Mouse (Mus musculus) retina, adult 2 months (tissue): Measurements from ENCODE around the gene Fgfbp3.
"Not testable (repeated sequence)": the region's sequence is repeated elsewhere in the genome, so short reads cannot be mapped to it uniquely, and the experiment has no call there.

Experiments
- DNase-seq: peaks from one replicate; pipeline ENCODE4 v3.0.0-alpha.2; 2012; ENCODE audit warnings: low read depth, low spot score

Fgfbp3 gene

DNA sequence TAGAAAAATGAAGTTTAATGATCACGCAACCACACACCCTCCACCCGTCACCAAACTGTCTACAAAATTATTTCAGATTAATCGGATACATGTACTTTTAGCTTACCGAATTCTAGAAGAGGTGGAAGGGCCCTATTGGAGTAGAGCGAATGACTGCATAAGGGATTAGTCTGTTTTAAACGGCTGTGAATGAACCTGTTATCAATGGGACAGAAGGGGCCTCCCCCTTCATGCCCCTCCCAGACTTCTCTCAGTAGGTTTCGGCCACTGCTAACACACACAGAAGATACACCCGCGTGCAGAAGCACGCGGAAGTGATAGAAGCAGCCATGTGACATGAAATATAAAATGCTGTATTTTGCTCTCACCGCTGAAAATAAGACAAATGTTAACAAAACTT lies at the start of gene Fgfbp3:
Gene Fgfbp3 (minus strand): TSS at position 150 of the 400 bp plus-strand sequence.
- no peak for DNase-seq

DNA sequence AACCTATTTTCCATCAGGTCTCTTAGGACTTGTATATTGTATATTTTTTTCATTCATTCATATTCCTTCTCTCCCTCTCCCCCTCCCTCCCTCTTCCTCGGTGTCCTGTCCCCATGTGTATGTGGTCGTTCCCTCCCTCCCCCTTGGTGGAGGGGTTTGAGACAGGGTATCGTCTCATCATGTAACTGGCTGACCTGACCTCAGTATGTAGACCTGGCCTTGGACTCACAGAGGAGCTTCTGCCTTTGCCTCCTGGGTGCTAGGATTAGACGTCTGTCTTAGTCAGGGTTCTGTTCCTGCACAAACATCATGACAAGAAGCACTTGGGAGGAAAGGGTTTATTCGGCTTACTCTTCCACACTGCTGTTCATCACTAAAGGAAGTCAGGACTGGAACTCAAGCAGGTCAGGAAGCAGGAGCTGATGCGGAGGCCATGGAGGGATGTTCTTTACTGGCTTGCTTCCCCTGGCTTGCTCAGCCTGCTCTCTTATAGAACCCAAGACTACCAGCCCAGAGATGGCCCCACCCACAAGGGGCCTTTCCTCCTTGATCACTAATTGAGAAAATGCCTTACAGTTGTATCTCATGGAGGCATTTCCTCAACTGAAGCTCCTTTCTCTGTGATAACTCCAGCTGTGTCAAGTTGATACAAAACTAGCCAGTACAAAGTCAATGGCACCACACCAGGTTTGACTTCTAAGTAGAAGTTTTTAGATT lies 43.3 kb upstream of the Fgfbp3 start:
- DNase-seq: not testable (repeated sequence)

DNA sequence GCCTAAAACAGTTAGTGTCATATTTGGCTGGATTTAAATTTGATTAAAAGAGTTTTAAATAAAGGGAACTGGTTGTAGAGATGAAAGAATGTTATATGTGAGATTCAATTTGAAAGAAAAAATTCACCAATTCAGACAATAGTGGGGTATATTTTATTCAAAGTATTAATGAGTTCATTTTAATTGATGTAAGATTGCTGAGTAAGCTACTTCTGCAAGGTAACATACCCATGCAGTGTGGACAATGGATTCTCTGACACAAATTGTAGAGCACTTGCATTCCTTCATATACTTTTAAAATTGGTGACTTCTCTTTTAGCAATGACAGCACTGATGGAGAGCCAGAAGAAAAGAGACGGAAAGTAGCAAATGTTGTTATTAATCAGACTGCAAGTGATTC lies 41.9 kb upstream of the Fgfbp3 start:
- DNase-seq: no peak

DNA sequence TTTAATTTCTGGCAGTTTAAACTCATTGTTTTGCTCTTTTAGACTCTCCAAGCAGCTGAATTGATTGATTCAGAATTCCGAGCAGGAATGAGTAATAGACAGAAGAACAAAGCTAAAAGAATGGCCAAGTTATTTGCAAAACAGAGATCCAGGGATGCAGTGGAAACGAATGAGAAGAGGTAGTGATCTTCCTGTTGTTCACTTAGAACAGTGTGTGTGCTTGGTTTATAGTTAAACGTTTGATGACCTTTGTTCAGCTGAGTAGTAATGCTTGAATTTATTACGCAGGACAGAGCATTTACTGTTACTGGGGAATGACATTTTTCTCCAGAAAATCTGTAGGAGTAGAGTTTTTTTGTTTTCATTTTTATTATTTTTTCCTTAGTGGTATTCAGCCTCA lies 38.9 kb upstream of the Fgfbp3 start:
- no peak for DNase-seq

DNA sequence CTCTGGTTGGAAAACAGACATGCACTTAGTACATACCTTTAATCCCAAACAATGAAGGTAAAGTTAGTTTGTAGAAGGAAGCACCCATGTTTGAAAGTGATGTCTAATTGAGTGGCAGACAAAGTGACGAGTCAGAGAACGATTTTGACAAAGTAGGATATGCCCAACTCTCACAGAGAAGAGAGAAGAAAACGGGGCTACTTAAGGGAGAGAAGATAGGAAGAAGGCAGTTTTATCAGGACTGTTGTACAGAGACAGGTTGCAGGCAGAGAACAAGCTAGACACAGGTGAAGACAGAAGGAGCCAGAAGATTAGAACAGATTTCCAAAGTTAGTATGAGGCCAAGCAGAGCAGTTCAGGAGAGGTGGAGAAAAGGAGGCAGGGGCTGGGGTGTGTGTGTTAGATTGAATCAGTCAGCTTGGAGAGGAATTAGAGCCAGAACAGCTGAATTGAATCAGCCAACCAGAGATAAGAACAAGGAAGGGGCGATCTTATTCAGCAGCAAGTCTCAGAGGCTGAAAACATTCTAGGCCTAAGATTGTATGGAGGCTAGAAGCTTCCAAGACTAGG lies 34.3 kb upstream of the Fgfbp3 start:
- no peak for DNase-seq

DNA sequence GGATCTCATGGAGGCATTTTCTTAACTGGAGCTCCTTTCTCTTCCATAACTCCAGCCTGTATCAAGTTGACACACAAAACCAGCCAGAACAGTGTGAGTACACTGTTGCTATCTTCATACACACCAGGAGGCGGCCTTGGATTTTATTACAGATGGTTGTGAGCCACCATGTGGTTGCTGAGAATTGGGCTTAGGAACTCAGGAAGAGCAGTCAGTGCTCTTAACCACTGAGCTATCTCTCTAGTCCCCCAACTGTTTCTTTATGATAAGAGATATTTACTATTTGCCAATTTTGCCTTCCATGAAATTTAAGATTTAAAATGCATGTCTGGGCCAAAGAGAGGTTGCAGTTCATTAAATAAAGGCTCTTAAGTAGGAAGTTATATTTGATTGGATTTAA lies 20.6 kb upstream of the Fgfbp3 start:
- no peak for DNase-seq

DNA sequence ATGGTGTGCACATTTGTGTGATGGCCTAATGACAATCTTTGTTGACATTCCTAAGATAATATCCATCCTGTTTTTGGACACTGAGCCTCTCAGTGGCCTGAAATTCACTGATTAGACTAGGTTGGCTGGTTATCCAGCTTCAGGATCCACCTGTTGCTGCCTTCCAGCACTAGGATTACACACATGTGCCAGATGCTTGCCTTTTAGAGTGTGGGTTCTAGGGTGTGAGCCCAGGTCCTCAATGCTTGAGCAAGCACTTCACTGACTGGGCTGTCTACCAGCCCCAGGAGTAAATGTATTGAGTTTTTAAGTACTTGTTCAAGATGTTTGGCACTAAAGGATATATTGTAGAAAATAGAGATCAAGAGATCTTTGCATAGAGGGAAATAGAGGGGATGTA lies 18.6 kb upstream of the Fgfbp3 start:
- no peak for DNase-seq

DNA sequence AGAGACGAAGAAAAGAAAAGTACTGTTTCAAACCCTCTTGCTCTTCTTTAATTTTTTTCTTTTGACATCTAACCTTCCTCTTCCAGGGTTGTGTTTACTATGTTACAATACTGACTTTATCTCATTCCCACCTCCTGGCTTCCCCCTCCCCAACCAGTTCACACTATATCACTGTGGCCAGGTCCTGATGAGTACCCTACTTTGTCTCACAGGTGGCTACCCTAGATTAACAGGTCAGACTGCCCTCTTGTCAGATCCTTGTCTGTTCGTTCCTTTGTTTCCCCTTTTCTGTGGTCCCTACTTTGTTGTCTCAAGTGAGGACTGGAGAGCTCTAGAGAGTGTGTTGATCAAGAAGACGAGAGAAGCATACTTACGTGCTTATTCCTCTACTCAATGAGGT lies 16.9 kb upstream of the Fgfbp3 start:
- no peak for DNase-seq

DNA sequence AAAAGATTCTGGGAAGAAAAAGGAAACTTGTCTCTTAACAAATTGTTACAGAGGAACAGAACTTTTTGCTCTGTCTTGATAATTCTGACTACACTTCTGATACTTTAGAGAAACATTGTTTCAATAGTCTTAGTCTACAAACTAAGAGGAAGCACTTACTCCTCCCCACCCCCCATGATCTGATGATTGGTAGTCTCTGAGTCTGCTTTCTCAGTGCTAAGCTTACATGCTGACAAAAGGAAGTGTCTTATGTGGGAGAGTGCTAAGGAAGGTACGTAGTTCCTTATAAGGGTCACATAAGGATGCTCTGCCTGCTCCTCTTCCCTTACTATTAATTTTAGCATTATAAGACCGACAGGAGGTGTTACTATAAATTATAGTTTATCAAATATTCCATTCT lies 13.2 kb upstream of the Fgfbp3 start:
- DNase-seq: no peak

DNA sequence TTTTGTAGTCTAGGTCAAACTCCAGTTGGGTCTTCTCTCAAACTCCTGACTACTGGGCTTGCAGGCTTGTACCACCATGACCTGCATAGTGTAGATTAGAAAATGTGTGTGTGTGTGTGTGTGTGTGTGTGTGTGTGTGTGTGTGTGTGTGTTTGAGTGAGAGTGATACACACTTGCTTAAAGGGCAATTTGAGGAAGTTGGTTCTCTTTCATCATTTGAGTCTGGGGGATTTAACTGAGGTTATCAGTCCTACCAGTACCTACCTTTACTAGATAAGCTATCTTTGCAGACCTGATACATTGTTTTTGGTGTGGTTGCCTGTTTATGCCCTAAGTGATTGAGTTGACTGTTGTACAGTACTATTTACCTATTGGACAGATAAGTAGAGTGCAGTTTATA lies 12.7 kb upstream of the Fgfbp3 start:
- DNase-seq: no peak

DNA sequence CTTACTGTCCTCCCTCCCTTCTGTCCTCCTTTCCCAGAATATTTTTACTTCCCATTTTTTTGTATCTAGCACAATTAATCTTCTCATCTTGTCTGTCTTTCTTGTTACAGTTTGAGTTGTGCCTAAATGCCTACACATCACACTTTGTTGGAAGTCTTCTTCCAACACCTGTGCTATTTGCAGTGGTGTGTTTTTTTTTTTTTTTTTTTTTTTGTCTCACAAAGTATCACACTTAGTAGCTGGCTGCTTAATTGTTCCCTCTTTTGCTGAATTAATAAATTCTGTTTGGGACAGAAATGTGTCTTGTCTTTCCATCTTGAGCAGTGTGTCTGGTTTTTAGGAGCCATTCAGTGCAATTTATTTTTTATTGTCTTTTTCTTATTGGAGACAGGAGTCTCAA lies 10.4 kb upstream of the Fgfbp3 start:
- DNase-seq: no peak

DNA sequence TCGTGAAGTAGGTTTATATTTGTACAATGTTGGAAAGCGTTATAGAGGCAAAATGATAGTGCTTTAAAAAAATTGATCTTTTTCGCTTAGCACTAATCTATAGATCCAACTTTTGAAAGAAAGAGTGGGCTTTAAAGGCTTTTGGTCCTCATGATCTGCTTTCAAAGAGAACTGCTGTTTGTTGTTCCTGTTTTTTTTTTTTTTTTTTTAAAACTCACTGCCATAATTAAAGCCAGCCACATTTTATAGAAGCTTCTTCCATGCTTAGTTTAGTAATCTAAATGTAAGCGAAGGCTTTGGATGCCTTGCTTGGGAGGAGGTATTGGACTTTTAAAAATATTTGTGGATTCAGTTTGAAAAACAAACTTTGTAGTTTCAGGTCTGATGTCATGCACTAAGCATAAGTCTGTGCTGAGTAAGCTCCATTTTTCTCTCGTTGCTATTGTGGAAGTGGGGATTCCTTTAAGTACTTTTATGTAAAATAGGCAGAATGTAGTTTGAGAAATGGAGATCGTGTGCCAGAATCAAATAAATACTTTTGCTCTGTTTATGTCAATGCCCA lies 8.5 kb upstream of the Fgfbp3 start:
- DNase-seq: no peak

DNA sequence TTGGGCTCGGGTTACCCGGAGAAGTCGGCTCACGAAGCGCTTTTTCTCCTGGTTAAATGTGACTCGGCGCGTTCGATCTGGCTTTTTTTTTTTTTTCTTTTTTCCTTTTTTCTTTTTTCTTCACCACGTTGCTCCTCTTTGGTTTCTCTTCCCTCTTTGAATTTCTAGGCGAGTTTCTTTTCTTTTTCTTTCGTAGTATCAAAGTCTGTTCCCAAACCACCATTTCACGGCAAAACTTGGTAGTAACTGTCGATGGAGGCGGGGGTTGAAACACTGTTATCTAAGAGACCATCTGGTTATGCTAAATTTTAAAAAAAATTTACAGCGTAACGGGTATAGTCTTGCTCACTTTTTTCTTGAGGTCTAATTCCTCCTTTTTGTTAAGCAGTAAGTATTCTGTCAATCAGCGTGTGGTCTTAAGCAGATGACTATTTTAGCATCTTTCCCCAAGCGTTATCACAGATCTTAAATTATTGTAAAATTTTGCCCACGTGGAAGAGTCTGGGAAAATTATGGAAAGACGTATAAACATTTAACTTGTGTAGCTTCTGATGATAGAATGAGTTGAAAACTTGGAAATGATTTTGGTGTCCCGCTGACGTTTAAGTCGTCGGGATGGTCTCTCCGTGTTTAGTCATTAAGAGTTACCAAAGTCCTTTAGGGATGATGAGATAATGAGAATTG lies 7.3 kb upstream of the Fgfbp3 start:
- DNase-seq: no peak

DNA sequence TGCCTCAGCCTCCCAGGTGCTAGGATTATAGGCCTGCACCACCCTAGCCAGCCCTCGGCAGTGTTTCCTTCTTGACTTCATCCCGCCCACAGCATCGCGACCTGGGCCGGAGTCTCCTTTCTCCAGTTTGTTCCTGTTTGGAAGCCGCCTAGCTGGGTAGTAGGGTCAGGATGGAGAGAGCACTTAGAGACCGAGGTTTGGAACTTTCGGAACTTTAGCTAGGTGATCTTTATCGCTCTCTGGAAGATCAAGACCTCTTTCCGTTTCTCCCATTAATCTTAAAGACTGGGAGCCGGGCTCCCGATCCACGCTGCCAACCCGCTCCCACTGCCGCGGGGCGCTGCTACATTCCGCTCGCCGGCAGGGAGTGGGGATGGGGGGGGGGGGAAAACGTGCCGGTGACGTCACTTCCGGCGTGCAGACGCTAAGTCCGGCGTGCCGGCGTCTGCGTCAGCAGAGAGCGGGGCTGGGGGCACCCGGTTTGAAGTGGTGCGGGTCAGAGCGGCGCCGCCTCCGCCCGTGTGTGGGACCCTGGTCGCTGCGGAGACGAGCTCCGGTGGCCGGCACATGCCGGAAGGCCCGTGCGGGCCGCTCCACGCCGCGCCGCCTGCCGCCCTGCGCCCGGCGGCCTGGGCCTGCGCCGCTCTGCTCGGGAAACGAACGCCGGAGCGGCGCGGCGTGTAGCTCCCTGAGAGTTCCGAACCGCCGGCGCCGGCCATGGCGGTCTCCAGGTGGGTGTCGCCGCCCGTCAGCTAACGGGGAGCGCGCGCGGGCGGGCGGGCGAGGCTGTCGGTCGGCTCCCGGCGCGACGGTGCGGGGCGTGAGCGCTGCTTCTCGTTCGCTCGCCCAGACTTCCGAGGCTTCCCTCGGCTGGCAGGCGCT lies 6.5 kb upstream of the Fgfbp3 start, which contains the start of gene Btaf1:
Gene Btaf1 (plus strand): TSS at position 409 of the 882 bp plus-strand sequence.
- peak; percentile 78 for DNase-seq

DNA sequence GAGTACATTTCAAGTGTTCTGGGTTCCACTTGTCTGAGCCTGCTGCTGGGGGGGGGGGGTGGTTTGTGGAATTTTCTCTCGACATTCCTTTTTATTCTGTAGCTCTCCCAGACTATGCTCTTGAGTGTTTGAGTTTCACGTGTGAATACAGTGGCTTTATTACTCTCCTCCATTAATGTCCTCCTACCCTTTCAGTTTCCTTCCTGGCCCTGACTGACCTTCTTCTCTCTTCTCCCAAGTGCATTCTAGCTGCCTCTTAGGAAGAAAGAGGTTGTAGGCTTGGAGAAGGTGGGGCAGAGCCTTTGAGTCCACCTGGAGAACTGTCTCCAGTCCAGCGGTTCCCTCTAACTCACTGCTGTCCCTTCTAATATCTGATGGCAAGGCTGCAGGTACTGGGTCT lies 3.5 kb upstream of the Fgfbp3 start:
- no peak for DNase-seq

DNA sequence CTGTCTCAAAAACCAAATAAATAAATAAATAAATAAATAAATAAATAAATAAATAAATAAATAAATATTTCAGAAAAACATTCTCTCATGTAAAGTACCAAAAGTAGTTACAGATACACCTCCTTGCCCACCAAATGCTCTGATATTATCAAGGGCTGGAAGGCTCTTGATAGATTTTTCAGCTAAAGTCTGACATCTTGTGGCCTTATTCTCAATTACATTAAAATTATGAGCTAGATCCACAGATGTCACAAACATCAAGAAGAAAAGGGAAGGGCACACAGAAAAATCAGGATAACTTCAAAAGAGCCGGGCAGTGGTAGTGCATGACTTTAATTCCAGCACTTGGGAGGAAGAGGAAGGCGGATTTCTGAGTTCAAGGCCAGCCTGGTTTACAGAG lies 2.6 kb upstream of the Fgfbp3 start:
- DNase-seq: no peak

DNA sequence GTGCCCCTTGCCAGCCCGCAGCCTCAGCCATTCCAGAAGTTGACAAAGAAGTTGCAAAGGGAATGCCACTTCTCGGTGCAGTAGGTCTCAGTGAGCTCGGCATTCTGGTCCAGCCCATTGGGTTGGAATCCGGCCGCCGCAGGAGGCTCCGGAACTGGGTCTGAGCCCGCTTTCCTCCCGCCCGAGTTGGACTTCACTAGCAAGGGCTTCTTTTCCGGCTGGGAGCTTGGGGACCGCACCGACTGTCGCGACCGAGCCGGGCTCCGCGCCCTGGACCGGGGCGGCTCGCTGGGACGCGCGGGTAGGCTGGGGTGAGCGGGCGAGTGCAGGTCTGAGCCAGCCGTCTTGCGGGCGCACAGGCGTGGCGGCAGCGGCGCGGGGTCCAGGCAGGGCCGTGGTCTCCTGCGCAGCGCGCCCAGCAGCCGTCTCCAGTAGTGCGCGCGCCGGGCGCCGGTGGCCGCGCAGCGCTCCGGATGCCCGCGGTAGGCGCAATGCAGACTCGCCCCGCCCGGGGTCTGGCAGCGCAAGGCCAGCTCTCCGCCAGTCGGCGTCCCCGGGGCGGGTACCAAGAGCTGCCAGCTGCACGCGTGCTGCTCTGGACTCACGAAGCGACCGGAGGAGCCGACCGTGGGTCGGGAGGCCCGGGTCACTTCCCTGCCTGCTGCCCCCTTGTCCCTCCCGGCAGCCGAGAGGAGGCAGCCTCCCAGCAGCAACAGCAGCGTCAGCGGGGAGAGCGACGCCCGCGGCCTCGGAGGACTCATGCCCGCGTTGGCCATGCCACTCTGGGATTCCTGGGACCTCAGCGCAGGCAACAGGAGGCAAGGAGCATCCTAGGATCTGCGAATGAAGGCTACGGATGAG lies 744 bp downstream of the Fgfbp3 start:
- DNase-seq: peak; percentile 53

DNA sequence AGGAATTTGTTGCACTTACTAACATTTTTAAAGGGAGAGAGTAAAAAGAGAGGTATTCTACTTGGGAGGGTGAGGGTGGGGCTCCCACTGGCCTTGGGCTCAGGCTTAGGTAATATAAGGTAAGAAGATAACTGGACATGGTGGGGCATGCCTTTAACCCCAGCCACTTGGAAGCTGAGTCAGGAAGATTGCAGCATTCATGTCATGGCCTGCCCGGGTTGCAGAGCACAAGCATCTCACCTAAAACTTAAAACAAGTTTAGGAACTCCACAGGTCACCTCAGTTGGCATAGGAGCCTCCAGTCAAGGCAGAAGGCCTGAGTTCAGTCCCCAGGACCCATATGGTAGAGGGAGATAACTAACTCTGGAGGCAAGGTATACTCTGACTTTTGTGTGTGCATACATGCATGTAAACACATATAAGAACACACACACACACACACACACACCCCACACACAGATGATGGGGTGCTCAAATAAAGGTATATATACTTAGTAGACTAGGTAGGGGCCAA lies 2.5 kb downstream of the Fgfbp3 start:
- DNase-seq: no peak

DNA sequence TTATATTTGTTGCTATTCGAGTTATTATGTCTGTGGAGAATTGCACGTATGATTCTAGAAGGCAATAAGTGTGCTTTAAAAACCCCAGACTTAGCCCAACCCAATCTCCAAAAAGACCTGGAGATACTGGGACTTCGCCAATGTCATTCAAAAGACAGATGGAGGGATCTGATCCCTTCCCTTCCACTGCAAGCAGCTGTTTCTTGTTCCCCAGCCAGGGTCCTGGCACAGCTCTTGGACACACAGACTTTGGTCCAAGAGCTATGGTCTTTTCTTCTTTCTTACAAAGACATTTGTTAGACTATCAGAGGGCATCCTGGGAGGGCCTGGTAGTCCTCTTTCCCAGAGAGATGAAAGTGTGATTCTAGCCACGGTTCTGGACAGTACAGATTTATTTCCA lies 3.2 kb downstream of the Fgfbp3 start:
- DNase-seq: no peak

DNA sequence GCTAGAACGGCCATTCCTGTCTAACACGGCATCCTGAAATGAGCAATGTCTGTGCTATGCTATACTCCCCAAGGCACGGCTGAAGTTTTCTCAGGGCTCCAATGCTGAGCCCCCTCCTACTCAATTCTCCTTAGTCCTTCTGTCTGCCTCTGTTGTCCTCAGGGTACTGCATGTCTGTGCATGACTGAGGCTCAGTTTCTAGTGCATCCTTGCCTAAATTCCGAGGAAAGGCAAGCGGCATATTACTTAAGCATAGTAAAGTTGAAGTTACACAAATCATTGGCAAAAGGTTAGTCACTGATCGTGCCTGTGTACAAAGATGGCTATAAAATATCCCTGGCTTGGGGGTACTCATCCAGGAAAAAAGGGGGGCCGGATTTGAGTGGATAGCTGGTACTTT lies 6.4 kb downstream of the Fgfbp3 start:
- no peak for DNase-seq
